Mouse (Mus musculus): ENCODE results near the gene Slc12a1. TPM values are rescaled to one million over a fixed set of nuclear protein-coding genes. Genes with fewer than 3 reads are reported as not detected.
"Not testable (repeated sequence)": the region's sequence is repeated elsewhere in the genome, so short reads cannot be mapped to it uniquely, and the experiment has no call there.

Gene Slc12a1
- 0.14 and 0.22 TPM in 2 replicates for polyA plus RNA-seq (2012; rRNA removed)

GRCm38 (mm10) chr2:125152388-125152787 is at the start of gene Slc12a1:
Gene Slc12a1, plus strand, starts transcription at chr2:125152505.
- no peaks in the 10 kb centered on the region for H3K36me3 ChIP-seq (ENCODE audit: control insufficient read depth, insufficient read depth, low read length)
- TF ChIP-seq CTCF (IDR thresholded peaks at IDR 0.05; ENCODE audit: control insufficient read depth, insufficient read depth, insufficient replicate concordance, low read depth, low read length) (no peak), POLR2A (IDR thresholded peaks at IDR 0.05; ENCODE audit: control insufficient read depth, low read depth, low read length) (no peak)
- H3K27ac ChIP-seq (ENCODE audit: control insufficient read depth, insufficient read depth, low read depth, low read length), result no peak within 1 kb of the TSS
- H3K27me3 ChIP-seq (ENCODE audit: control insufficient read depth, insufficient read depth, low read length), result no peaks in the 10 kb centered on the region
- no peaks in the 10 kb centered on the region for H3K4me1 ChIP-seq (ENCODE audit: control insufficient read depth, insufficient read depth, low read length)
- no peak within 1 kb of the TSS for H3K4me3 ChIP-seq (ENCODE audit: control insufficient read depth, low read depth, low read length)

- H3K36me3 ChIP-seq (ENCODE audit: control insufficient read depth, insufficient read depth, low read length); H3K27me3 ChIP-seq (ENCODE audit: control insufficient read depth, insufficient read depth, low read length); H3K4me1 ChIP-seq (ENCODE audit: control insufficient read depth, insufficient read depth, low read length); H3K4me3 ChIP-seq (ENCODE audit: control insufficient read depth, low read depth, low read length); H3K27ac ChIP-seq (ENCODE audit: control insufficient read depth, insufficient read depth, low read depth, low read length): not testable (repeated sequence)
These were observed 47.8 kb upstream of the Slc12a1 start for GRCm38 (mm10) chr2:125104491-125104890.

GRCm38 (mm10) chr2:125106536-125106935 is 45.8 kb upstream of the Slc12a1 start:
- not testable (repeated sequence) for H3K27me3 ChIP-seq (ENCODE audit: control insufficient read depth, insufficient read depth, low read length); H3K4me1 ChIP-seq (ENCODE audit: control insufficient read depth, insufficient read depth, low read length); H3K4me3 ChIP-seq (ENCODE audit: control insufficient read depth, low read depth, low read length); H3K27ac ChIP-seq (ENCODE audit: control insufficient read depth, insufficient read depth, low read depth, low read length); H3K36me3 ChIP-seq (ENCODE audit: control insufficient read depth, insufficient read depth, low read length)

- peaks cover 4% of the 10 kb centered on the region; the same call in 1 of the 2 replicates for H3K4me1 ChIP-seq (ENCODE audit: control insufficient read depth, insufficient read depth, low read length)
- no peak overlapping the region for H3K27ac ChIP-seq (ENCODE audit: control insufficient read depth, insufficient read depth, low read depth, low read length)
- no peak for TF ChIP-seq CTCF (IDR thresholded peaks at IDR 0.05; ENCODE audit: control insufficient read depth, insufficient read depth, insufficient replicate concordance, low read depth, low read length)
- no peak for TF ChIP-seq POLR2A (IDR thresholded peaks at IDR 0.05; ENCODE audit: control insufficient read depth, low read depth, low read length)
- H3K27me3 ChIP-seq (ENCODE audit: control insufficient read depth, insufficient read depth, low read length), result no peaks in the 10 kb centered on the region
- no peaks in the 10 kb centered on the region for H3K36me3 ChIP-seq (ENCODE audit: control insufficient read depth, insufficient read depth, low read length)
- no peak overlapping the region for H3K4me3 ChIP-seq (ENCODE audit: control insufficient read depth, low read depth, low read length)
These were observed 32.8 kb upstream of the Slc12a1 start for GRCm38 (mm10) chr2:125119381-125120110.

GRCm38 (mm10) chr2:125122288-125122623 is 30.0 kb upstream of the Slc12a1 start:
- no peak for TF ChIP-seq CTCF (IDR thresholded peaks at IDR 0.05; ENCODE audit: control insufficient read depth, insufficient read depth, insufficient replicate concordance, low read depth, low read length)
- no peak for TF ChIP-seq POLR2A (IDR thresholded peaks at IDR 0.05; ENCODE audit: control insufficient read depth, low read depth, low read length)
- H3K4me3 ChIP-seq (ENCODE audit: control insufficient read depth, low read depth, low read length), result peak overlapping the region; percentile 87
- H3K27ac ChIP-seq (ENCODE audit: control insufficient read depth, insufficient read depth, low read depth, low read length), result peak overlapping the region; percentile 68; the same call in 1 of the 2 replicates
- H3K36me3 ChIP-seq (ENCODE audit: control insufficient read depth, insufficient read depth, low read length), result no peaks in the 10 kb centered on the region
- H3K27me3 ChIP-seq (ENCODE audit: control insufficient read depth, insufficient read depth, low read length), result no peaks in the 10 kb centered on the region
- peaks cover 4% of the 10 kb centered on the region; the same call in 1 of the 2 replicates for H3K4me1 ChIP-seq (ENCODE audit: control insufficient read depth, insufficient read depth, low read length)

GRCm38 (mm10) chr2:125122624-125123476 is 29.5 kb upstream of the Slc12a1 start:
- no peaks in the 10 kb centered on the region for H3K27me3 ChIP-seq (ENCODE audit: control insufficient read depth, insufficient read depth, low read length)
- TF ChIP-seq CTCF (IDR thresholded peaks at IDR 0.05; ENCODE audit: control insufficient read depth, insufficient read depth, insufficient replicate concordance, low read depth, low read length) (no peak), POLR2A (IDR thresholded peaks at IDR 0.05; ENCODE audit: control insufficient read depth, low read depth, low read length) (0 out of 2 replicates have a peak, but pooled peaks have one; percentile 38)
- H3K36me3 ChIP-seq (ENCODE audit: control insufficient read depth, insufficient read depth, low read length), result no peaks in the 10 kb centered on the region
- peak overlapping the region; percentile 87 for H3K4me3 ChIP-seq (ENCODE audit: control insufficient read depth, low read depth, low read length)
- peak overlapping the region; percentile 68 for H3K27ac ChIP-seq (ENCODE audit: control insufficient read depth, insufficient read depth, low read depth, low read length)
- H3K4me1 ChIP-seq (ENCODE audit: control insufficient read depth, insufficient read depth, low read length), result peaks cover 4% of the 10 kb centered on the region; the same call in 1 of the 2 replicates

GRCm38 (mm10) chr2:125123477-125123852 is 28.8 kb upstream of the Slc12a1 start, which contains the start of gene Myef2:
Gene Myef2, minus strand, starts transcription at chr2:125123661.
- H3K4me3 ChIP-seq (ENCODE audit: control insufficient read depth, low read depth, low read length), result peak within 1 kb of the TSS; percentile 87
- TF ChIP-seq POLR2A (IDR thresholded peaks at IDR 0.05; ENCODE audit: control insufficient read depth, low read depth, low read length), result peak; percentile 37; the same call in 1 of the 2 replicates
- no peak for TF ChIP-seq CTCF (IDR thresholded peaks at IDR 0.05; ENCODE audit: control insufficient read depth, insufficient read depth, insufficient replicate concordance, low read depth, low read length)
- H3K36me3 ChIP-seq (ENCODE audit: control insufficient read depth, insufficient read depth, low read length), result no peaks in the 10 kb centered on the region

More at GRCm38 (mm10) chr2:125123477-125123852, 28.8 kb upstream of the Slc12a1 start, which contains the start of gene Myef2:
- H3K27ac ChIP-seq (ENCODE audit: control insufficient read depth, insufficient read depth, low read depth, low read length), result peak within 1 kb of the TSS; percentile 68
- H3K27me3 ChIP-seq (ENCODE audit: control insufficient read depth, insufficient read depth, low read length), result no peaks in the 10 kb centered on the region
- H3K4me1 ChIP-seq (ENCODE audit: control insufficient read depth, insufficient read depth, low read length), result peaks cover 4% of the 10 kb centered on the region; the same call in 1 of the 2 replicates

All from testis, adult 2 months (tissue).